Mouse (Mus musculus) cerebellum, adult 9-10 months (tissue): Measurements from ENCODE around the gene Brms1.

Experiments used
- DNase-seq: peaks from one replicate; pipeline ENCODE4 v3.0.0; 2022

The Brms1 gene

DNA sequence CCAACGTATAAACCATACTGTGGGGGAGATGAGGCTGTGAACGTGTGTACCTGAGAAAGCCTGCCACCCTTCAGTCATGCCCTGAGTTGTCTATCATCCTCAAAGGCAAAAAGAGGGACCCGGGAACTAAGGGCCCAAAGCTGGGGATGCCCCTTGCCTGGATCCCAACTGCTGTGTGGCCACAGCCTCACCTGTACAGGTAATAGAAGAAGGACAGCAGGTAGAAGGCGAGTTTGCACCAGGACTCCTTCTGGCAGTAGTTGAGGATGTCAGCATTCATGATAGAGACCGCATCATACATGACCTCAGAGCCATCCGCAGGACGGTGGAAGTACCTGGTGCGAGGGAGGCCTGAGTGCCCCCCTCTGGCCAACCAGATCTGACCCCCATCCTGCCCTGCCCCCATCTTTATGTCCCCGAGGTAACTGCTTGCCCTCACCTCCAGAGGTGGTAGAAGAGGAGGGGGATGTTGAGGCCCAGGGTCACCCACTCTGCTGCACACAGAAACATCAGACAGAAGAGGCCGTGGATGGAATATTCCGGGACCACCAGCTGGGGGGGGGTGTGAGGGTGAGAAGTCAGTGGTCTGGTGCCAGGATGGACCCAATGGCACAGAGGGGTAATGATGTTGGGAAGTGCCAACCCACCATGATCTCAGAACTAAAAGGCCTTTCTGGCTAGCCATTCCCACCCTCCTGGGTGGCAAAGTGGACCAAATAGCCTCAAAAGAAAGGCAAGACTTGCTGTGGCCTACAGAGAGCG is 52.5 kb downstream of the Brms1 start:
- DNase-seq, result peak; percentile 73

DNA sequence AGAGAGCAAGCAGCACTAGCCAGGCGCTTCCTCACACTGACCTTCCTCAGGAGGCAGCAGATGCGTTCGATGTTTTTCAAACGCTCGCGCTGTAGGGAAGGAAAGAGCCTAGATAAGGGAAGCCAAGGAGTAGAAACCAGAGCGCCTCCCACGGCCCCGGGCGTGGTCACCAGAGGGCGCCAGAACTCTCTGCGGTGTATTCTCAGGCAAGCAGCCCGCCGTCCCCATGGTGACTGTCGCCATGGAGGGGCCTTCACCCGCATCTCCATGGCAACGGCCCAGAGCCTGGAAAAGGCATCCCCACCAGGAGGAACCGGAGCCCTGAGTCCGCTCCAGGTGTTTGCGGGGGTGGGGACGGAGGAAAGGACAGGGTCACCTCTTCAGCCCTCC is 53.1 kb downstream of the Brms1 start:
- DNase-seq, result peak; percentile 96

DNA sequence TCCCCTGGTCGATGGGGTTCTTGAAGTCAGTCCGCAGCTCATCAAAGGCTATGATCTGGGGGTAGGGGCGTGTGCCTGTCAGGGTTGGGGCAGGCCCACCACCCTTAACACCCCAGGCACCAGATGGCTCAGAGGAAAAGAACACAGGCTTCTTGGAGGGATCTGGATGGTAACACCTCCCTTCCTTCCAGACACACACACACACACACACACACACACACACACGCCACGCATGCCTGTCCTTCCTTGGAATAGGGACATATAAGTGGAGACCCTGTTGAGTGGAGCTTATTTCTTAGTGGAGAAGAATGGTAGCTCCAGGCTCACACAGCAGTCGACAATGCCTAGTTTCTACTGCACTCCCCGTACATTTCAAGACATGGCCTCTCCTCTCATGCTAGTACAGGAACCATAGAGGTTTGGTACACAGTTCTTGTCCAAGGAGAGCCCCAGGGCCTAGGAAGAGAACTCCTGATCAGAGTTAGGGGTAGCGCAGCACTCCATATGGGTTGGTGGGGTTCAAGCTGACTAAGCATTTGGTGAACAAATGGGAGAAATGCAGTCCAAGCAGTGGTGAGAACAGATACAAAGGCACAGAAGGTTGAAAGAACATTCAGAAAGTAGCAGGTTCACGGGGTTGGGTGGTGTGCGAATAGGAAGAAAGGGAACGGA is 53.7 kb downstream of the Brms1 start:
- no peak for DNase-seq

DNA sequence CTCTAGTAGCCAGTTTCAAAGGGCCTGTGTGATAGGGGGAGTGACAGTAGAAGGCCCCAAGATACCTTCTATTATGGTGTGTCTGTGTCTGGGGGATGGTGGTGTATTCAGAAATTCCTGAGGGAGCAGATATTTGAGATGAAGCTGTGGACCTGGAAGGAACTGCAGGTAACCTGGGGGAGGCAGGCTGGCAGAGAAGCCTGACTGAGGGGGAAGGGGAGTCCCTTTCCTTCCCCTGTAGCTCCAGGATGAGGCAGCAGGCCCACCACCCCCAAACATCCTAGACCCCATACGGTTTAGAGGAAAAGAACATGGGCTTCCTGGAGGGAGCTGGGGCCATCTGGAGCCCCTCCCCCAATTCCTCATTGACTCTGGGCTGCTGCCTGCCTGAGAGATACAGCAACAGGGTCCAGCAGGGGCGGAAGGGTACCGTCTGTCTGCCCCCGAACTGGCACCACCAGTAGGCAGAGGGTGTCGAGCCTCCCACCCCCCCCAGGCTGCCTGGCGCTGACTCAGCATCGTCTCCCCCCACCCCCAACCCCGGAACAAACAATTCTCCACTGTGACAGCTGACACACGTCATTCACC is 54.8 kb downstream of the Brms1 start:
- peak; percentile 54 for DNase-seq

DNA sequence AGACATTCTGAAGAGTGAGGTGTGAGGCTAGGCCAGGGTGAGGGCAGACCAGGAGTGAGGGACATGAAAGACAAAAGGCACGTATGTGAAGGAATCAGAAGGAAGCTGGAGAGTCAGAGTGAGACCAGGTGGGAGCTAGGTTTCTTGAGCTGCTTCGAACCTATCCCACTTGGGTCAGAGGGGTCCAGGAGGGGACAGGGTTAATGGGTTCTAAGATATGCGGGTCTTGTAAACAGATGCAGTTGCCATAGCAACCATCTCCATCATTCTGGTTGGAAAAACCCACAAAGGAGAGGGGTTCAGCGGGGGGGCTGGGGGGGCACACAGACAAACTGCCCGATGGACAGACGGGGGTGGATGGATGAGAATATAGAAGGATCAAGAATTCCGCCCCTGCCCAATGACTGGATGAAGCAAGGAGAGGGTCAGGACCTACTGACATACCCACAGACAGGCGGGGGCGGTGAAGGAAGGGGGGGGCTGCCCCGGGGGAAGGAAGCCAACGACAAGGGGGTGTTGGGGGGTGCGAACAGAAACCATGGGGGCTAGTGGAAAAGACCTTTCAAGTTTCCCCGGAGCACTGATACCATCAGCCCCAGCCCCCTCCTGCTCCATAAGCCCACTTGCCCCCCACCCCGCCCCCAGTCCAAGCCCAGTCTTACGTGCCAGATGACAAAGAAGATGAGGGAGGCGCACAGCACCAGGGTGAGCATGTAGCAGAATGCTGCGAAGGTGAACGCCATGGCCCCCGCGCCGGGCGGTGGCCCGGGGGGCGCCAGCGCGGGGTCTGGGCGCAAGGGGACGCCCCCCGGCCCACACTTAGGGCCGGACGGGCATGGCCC is 56.6 kb downstream of the Brms1 start:
- DNase-seq, result peak; percentile 56

DNA sequence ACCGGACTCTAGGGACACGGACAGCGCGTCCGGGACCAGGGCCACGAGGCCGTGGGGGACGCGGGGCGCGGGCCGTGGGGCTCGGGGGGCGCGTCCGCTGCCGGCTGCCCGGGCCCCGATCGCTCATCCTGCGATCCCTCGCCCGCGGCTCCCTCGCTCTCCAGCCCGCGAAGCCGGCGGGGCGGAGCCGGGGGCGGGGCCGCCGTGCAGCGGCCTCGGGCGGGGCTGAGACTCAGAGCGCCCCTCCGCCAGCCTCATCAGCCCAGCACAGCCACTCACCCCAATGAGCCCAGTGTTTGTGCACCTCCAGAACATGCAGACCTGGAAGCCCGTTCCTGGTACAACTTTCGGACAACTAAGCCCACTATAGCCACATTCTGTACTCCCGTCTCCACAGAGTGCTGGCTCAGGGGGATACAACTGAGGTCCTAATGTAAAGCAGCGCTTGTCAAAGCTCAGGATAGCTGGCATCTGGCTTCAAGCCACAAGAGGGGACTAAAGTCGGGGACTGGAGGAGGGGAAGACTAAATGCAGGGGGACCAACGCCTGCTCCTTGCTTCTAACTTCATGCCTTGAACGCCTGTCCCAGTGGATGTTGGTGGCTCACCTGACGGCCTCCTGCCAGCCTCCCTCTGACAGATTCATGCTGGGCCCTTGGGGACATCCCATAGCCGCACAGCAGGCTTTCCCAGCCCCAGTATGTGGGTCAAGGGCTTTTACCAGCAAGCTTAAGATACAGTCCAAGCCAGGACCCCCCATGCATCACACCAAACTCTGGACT is 57.4 kb downstream of the Brms1 start, which contains the start of gene Cnih2:
Cnih2 (minus strand) TSS at position 159 of the 781 bp plus-strand sequence.
- DNase-seq, result no peak
